Mouse (Mus musculus) erythroblast, embryonic 14.5 days (primary cell): ENCODE data around the gene Pgc.

Source experiments
- GATA1 ChIP-seq: IDR thresholded peaks from 2 replicates; pipeline ENCODE4 v1.6.1; 2012; ENCODE audit warnings: low read length, inconsistent platforms, mixed read lengths
- TAL1 ChIP-seq: IDR thresholded peaks from 3 replicates; pipeline ENCODE4 v1.6.1; 2012; ENCODE audit warnings: low read length, inconsistent platforms, mixed read lengths

DNA sequence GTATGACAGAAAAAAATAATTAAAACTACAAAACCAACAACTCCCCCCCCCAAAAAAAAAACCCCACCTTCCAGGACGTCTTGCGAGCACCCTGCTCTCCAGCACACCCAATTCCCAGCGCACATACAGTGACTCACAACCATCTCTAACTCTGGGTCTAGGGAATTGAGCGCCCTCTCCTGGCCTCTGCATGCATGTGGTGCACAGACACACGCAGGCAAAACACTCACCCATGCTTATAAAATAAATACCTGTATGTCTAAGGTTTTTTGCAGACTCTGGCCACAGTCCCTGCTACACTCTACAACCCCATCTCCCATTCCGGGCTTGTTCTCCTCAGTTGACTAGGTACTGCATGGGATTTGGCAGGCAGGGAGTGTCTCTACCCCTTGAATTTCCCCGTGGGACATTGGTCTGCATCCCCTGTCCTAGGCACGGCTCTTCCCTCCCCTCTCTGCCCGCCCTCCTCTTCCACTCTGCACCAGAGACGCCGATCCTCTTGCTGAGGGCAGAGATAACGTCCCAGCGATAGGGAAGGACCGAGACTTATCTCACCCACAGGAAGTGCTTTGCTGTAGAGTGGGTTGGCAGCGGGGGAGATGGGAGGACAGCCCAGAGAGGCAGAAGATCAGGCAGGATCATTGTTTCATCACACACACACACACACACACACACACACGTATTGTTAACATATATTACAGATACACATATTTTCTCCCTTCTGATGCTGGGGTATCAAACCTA is 16.5 kb downstream of the Pgc start:
- TF ChIP-seq GATA1 (no peak), TAL1 (no peak)
